Mouse (Mus musculus) MEL (cell line): ENCODE results near the gene Blm. TPM values are rescaled to one million over a fixed set of nuclear protein-coding genes. Genes with fewer than 3 reads are reported as not detected.

Experiments
- DNase-seq: peaks from one replicate; pipeline ENCODE4 v3.0.0; 2011; ENCODE audit warnings: low read depth, low spot score
- H3K27ac ChIP-seq: 2 replicates; pipeline ENCODE4 v1.5.1; 2012; ENCODE audit warnings: low read depth, mild to moderate bottlenecking, control low read depth, low read length, moderate library complexity; ENCODE audit not compliant: control insufficient read depth
- H3K27me3 ChIP-seq, 2 experiments: fragments of 150-350 bp in 1 of 2; sonication (generic) in 1 of 2; 2 replicates each; pipeline ENCODE4 v1.6.1; 2012; ENCODE audit warnings: low read length in 2 of 2, mild to moderate bottlenecking in 2 of 2, improper control_type of control experiment in 1 of 2, moderate library complexity in 1 of 2; ENCODE audit not compliant: insufficient read depth in 2 of 2, control insufficient read depth in 1 of 2
- H3K36me3 ChIP-seq, 2 experiments: 2 replicates each; pipeline ENCODE4 v1.6.1; 2012 to 2014; ENCODE audit warnings: low read length in 2 of 2, improper control_type of control experiment in 1 of 2, inconsistent platforms in 1 of 2, mild to moderate bottlenecking in 1 of 2; ENCODE audit not compliant: insufficient read depth in 2 of 2, control insufficient read depth in 1 of 2
- H3K4me1 ChIP-seq, 2 experiments: fragments of 150-350 bp in 1 of 2; sonication (generic) in 1 of 2; 2 replicates each; pipeline ENCODE4 v1.6.1; 2012; ENCODE audit warnings: low read length in 2 of 2, improper control_type of control experiment in 1 of 2, mild to moderate bottlenecking in 1 of 2; ENCODE audit not compliant: insufficient read depth in 2 of 2, control insufficient read depth in 1 of 2
- H3K4me3 ChIP-seq, 2 experiments: fragments of 150-350 bp in 1 of 2; sonication (generic) in 1 of 2; 2 replicates each; pipeline ENCODE4 v1.5.1; 2012; ENCODE audit warnings: low read depth in 2 of 2, low read length in 2 of 2, mild to moderate bottlenecking in 2 of 2, moderate library complexity in 2 of 2, control low read depth in 1 of 2, improper control_type of control experiment in 1 of 2; ENCODE audit not compliant: control insufficient read depth in 1 of 2, insufficient read depth in 1 of 2
- H3K79me2 ChIP-seq: 2 replicates; pipeline ENCODE4 v1.6.1; 2012; ENCODE audit warnings: mild to moderate bottlenecking, low read length, moderate library complexity; ENCODE audit not compliant: control insufficient read depth, poor library complexity, insufficient read depth
- H3K9ac ChIP-seq: 2 replicates; pipeline ENCODE4 v1.6.1; 2012; ENCODE audit warnings: low read depth, mild to moderate bottlenecking, control low read depth, low read length, moderate library complexity; ENCODE audit not compliant: control insufficient read depth, poor library complexity, severe bottlenecking
- H3K9me3 ChIP-seq: fragments of 150-350 bp; sonication (generic); replicated peaks from 2 replicates; pipeline ENCODE4 v1.6.1; 2012; ENCODE audit warnings: mild to moderate bottlenecking, low read length, improper control_type of control experiment, moderate library complexity; ENCODE audit not compliant: insufficient read depth
- MAZ ChIP-seq: IDR thresholded peaks from 2 replicates; pipeline ENCODE4 v1.6.1; 2012; ENCODE audit warnings: low read depth, mild to moderate bottlenecking, inconsistent platforms, low read length, improper control_type of control experiment
- MXI1 ChIP-seq: IDR thresholded peaks from 2 replicates; pipeline ENCODE4 v1.6.1; 2011; ENCODE audit warnings: mild to moderate bottlenecking, low read depth, low read length, improper control_type of control experiment
- polyA plus RNA-seq, 2 experiments: library from polyadenylated mRNA; stranded (reverse) in 1 of 2; unstranded in 1 of 2; fragments of >175 nt in 1 of 2; fragments of >200 nt in 1 of 2; gene quantifications; 2 replicates each; pipeline versions ENCODE4 v1.2.1 to v1.2.4; 2012; ENCODE audit warnings: low replicate concordance in 2 of 2, low read depth in 1 of 2; ENCODE audit not compliant: insufficient read length in 2 of 2, insufficient read depth in 1 of 2, missing spikeins in 1 of 2
- total RNA-seq: library from RNA; depleted of rRNA; stranded (reverse); fragments of 300-350 nt; gene quantifications from 2 replicates; pipeline ENCODE4 v1.2.3, GENCODE M21; 2012; rRNA removed

The Blm gene
- total and polyA plus RNA-seq, 3 experiments = 28.5 to 83.8 (median 52.0) TPM

GRCm38 (mm10) chr7:80405188-80405695 lies 129.7 kb downstream of the Blm start, which contains the start of gene Furin:
Gene Furin, minus strand, starts transcription at chr7:80405436.
- peaks cover 26% of the 10 kb centered on the region for H3K79me2 ChIP-seq
- peak; percentile 39 for DNase-seq
- no peaks in the 10 kb centered on the region for H3K27me3 ChIP-seq
- peak within 1 kb of the TSS; percentile 18; the same call in 1 of the 2 replicates for H3K9ac ChIP-seq
- H3K4me3 ChIP-seq = peak within 1 kb of the TSS in 1 of 2 experiments; percentile 2; a peak in 1 of 4 replicates
- peak within 1 kb of the TSS; percentile 66 for H3K27ac ChIP-seq
- H3K4me1 ChIP-seq = peaks cover 8 to 36% of the 10 kb centered on the region in 2 experiments
- TF ChIP-seq MXI1 = 0 out of 2 replicates have a peak, but pooled peaks have one; percentile 25
- TF ChIP-seq MAZ = no peak
- peaks cover 0 to 25% of the 10 kb centered on the region in 2 experiments; a peak in 2 of 4 replicates for H3K36me3 ChIP-seq
- no peaks in the 10 kb centered on the region for H3K9me3 ChIP-seq

Other genes starting within 250 kb of the Blm start
- 68.5 and 71.7 TPM in 2 replicates for gene Prc1, start 240.7 kb downstream of the Blm start, total RNA-seq
- gene Prc1, start 240.7 kb downstream of the Blm start, polyA plus RNA-seq = 100 to 1,000 TPM in 1 of 2 experiments, 10 to 100 TPM in 1; 82.2 to 108 TPM
- 13.8 and 20.2 TPM in 2 replicates for gene Rccd1, start 210.7 kb downstream of the Blm start, total RNA-seq
- gene Rccd1, start 210.7 kb downstream of the Blm start, polyA plus RNA-seq = 10 to 100 TPM in 1 of 2 experiments, not detected in 1; 16.8 TPM
- 20.3 and 28.2 TPM in 2 replicates for gene Unc45a, start 194.1 kb downstream of the Blm start, total RNA-seq
- 10 to 100 TPM in 1 of 2 experiments, not detected in 1; 26.1 TPM for gene Unc45a, start 194.1 kb downstream of the Blm start, polyA plus RNA-seq
- gene Hddc3, start 192.0 kb downstream of the Blm start, total RNA-seq = 47.6 and 58.1 TPM in 2 replicates
- gene Hddc3, start 192.0 kb downstream of the Blm start, polyA plus RNA-seq = 10 to 100 TPM in 1 of 2 experiments, not detected in 1; 47.1 TPM
- 17.4 and 19.2 TPM in 2 replicates for gene Man2a2, start 163.7 kb downstream of the Blm start, total RNA-seq
- 10 to 100 TPM in 1 of 2 experiments, not detected in 1; 38.6 TPM for gene Man2a2, start 163.7 kb downstream of the Blm start, polyA plus RNA-seq
- gene Fes, start 147.2 kb downstream of the Blm start, total RNA-seq = 1.3 and 2.7 TPM in 2 replicates
- 1 to 10 TPM in 1 of 2 experiments, not detected in 1; 6.6 TPM for gene Fes, start 147.2 kb downstream of the Blm start, polyA plus RNA-seq
- 11.6 and 13.7 TPM in 2 replicates for gene Furin, start 129.7 kb downstream of the Blm start, total RNA-seq
- gene Furin, start 129.7 kb downstream of the Blm start, polyA plus RNA-seq = 10 to 100 TPM in 1 of 2 experiments, not detected in 1; 32.3 TPM
- gene Crtc3, start 153.8 kb upstream of the Blm start, total RNA-seq = 4.2 and 5.0 TPM in 2 replicates
- 10 to 100 TPM in 1 of 2 experiments, not detected in 1; 15.8 TPM for gene Crtc3, start 153.8 kb upstream of the Blm start, polyA plus RNA-seq